Mouse (Mus musculus): ENCODE results near the gene Acrbp. TPM values are rescaled to one million over a fixed set of nuclear protein-coding genes. Genes with fewer than 3 reads are reported as not detected.
A peak's percentile ranks its signal among the peaks of the same experiment; 100 is the strongest.
"Not testable (repeated sequence)": the region's sequence is repeated elsewhere in the genome, so short reads cannot be mapped to it uniquely, and the experiment has no call there.

Gene Acrbp
- total RNA-seq, 2 experiments from 2014 or later, result 2.4 to 4.5 TPM

GRCm38 (mm10) chr6:125040221-125040620, 9.3 kb upstream of the Acrbp start:
- TF ChIP-seq CTCF (IDR thresholded peaks at IDR 0.05), result no peak
- H3K4me3 ChIP-seq, result peak overlapping the region; percentile 88
- intact Hi-C loops (cut with DNase I), result no loop called here
- no peak for DNase-seq
- H3K27ac ChIP-seq, result peak overlapping the region; percentile 88

DNA sequence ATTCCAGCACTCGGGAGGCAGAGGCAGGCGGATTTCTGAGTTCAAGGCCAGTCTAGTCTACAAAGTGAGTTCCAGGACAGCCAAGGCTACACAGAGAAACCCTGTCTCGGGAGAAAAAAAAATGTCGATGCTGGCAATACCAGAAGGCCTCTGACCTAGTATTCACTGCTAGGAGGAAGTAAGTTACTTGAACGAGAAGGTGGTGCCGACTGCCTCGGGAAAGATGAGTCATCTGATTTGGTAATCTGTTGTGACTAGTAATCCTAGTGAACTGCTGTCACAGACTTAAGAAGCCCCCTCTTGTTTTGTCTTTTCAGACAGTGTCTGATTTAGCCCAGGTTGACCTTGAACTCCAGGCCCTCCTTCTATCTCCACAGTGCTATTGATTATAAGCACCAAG, 8.4 kb upstream of the Acrbp start:
- no peak overlapping the region for H3K4me3 ChIP-seq
- DNase-seq, result no peak
- H3K27ac ChIP-seq, result no peak overlapping the region
- TF ChIP-seq CTCF (IDR thresholded peaks at IDR 0.05), result no peak
- intact Hi-C loops (cut with DNase I), result no loop called here

- no peak overlapping the region for H3K27ac ChIP-seq
- no peak for TF ChIP-seq CTCF (IDR thresholded peaks at IDR 0.05)
- H3K4me3 ChIP-seq, result no peak overlapping the region
- intact Hi-C loops (cut with DNase I), result no loop called here
- no peak for DNase-seq
These were observed 7.4 kb upstream of the Acrbp start for GRCm38 (mm10) chr6:125042081-125042480.

- DNase-seq, result peak; percentile 90
- intact Hi-C loops (cut with DNase I), result loop anchor here (1.0 to 5.0 kb wide), 2 partner anchors 38 to 226 kb away; no protein-coding TSS in a partner anchor
- Histone ChIP-seq H3K4me3 (no peak overlapping the region), H3K27ac (no peak overlapping the region)
- peak; percentile 90 for TF ChIP-seq CTCF (IDR thresholded peaks at IDR 0.05)
These were observed 2.8 kb upstream of the Acrbp start for GRCm38 (mm10) chr6:125046691-125047090.

- TF ChIP-seq CTCF (IDR thresholded peaks at IDR 0.05), result peak; percentile 49
- intact Hi-C loops (cut with DNase I), result no loop called here
- DNase-seq, result no peak
- H3K4me3 ChIP-seq, result no peak overlapping the region
- H3K27ac ChIP-seq, result no peak overlapping the region
These were observed 1.7 kb downstream of the Acrbp start for GRCm38 (mm10) chr6:125051237-125051636.

DNA sequence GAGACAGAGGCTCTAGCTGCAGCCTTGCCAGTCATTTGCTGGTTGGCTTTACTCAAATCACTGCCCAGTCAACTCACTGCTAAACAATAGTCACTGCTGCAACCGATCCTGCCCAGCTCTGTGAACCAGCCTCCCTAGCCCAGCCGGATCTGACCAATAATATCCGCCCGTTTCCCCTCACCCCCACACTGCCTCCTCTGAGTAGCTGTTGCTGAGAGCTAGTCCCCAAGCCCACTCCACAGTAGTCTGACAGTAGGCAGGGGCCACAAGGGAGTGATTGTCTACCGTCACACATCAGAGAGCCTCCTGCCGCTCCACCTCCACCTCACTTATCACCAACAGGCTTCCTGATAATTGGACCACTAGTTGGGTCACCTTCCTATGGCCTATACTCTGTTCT, 12.0 kb downstream of the Acrbp start:
- no peak for DNase-seq
- no peak for TF ChIP-seq CTCF (IDR thresholded peaks at IDR 0.05)

GRCm38 (mm10) chr6:125062511-125062910, 13.0 kb downstream of the Acrbp start:
- intact Hi-C loops (cut with DNase I), result no loop called here
- Histone ChIP-seq H3K27ac (no peak overlapping the region), H3K4me3 (no peak overlapping the region)
- no peak for TF ChIP-seq CTCF (IDR thresholded peaks at IDR 0.05)
- DNase-seq, result no peak

More for the DNA sequence above, 12.0 kb downstream of the Acrbp start:
- intact Hi-C loops (cut with DNase I), result no loop called here
- no peak overlapping the region for H3K27ac ChIP-seq
- H3K4me3 ChIP-seq, result no peak overlapping the region

DNA sequence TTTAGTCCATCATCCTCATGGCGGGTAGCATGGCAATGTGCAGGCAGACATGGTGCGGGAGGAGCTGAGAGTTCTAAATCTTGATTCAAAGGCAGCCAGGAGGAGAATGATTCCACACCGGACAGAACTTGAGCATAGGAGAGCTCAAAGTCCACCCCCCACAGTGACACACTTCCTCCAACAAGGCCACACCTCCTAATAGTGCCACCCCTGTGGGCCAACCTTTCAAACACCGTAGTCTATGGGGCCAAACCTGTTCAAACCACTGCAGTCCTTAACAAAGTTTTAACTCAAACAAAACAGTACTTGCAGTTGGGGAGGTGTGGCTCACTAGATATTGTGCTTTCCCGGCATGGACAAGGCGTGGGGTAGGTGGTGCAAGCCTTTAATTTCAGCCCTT, 14.4 kb downstream of the Acrbp start:
- intact Hi-C loops (cut with DNase I), result no loop called here
- no peak overlapping the region for H3K4me3 ChIP-seq
- no peak overlapping the region for H3K27ac ChIP-seq
- DNase-seq, result no peak
- TF ChIP-seq CTCF (IDR thresholded peaks at IDR 0.05), result no peak

GRCm38 (mm10) chr6:125065223-125065622, 15.7 kb downstream of the Acrbp start:
- DNase-seq; H3K4me3 ChIP-seq; intact Hi-C loops (cut with DNase I); H3K27ac ChIP-seq: not testable (repeated sequence)

- intact Hi-C loops (cut with DNase I), result no loop called here
These were observed 18.1 kb downstream of the Acrbp start, which contains the start of gene Lpar5 for GRCm38 (mm10) chr6:125067571-125067995. Gene Lpar5, plus strand, starts transcription at chr6:125067920.

GRCm38 (mm10) chr6:125071170-125071895, 21.8 kb downstream of the Acrbp start:
- Histone ChIP-seq H3K27ac (no peak overlapping the region), H3K4me3 (no peak overlapping the region)
- no peak for DNase-seq
- intact Hi-C loops (cut with DNase I), result no loop called here
- TF ChIP-seq CTCF (IDR thresholded peaks at IDR 0.05), result no peak

More at GRCm38 (mm10) chr6:125067571-125067995, 18.1 kb downstream of the Acrbp start, which contains the start of gene Lpar5:
- Histone ChIP-seq H3K4me3 (no peak within 1 kb of the TSS), H3K27ac (no peak within 1 kb of the TSS)
- no peak for DNase-seq
- TF ChIP-seq CTCF (IDR thresholded peaks at IDR 0.05), result no peak

DNA sequence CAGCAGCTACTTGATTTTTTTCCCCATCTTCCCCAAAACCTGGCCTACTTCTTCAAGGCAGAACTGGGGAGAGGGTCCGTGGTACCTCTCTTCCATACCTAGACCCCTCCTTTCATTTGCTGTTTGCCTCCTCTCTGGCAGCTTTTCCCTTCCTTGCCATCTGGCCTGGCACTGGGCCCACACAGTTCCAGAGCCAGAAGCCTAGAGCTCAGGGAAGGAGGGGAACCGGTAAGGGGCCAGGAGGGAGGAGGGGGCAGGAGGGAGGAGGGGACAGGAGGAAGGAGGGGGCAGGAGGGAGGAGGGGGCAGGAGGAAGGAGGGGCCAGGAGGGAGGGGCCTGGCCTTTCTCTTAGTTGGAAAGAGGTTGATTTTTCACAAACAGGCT, 22.4 kb downstream of the Acrbp start:
- Histone ChIP-seq H3K27ac (no peak overlapping the region), H3K4me3 (no peak overlapping the region)
- intact Hi-C loops (cut with DNase I), result no loop called here
- TF ChIP-seq CTCF (IDR thresholded peaks at IDR 0.05), result no peak
- DNase-seq, result no peak

- intact Hi-C loops (cut with DNase I), result no loop called here
- DNase-seq, result no peak
- H3K4me3 ChIP-seq, result no peak overlapping the region
- no peak for TF ChIP-seq CTCF (IDR thresholded peaks at IDR 0.05)
- H3K27ac ChIP-seq, result no peak overlapping the region
These were observed 24.3 kb downstream of the Acrbp start for GRCm38 (mm10) chr6:125073825-125074224.

DNA sequence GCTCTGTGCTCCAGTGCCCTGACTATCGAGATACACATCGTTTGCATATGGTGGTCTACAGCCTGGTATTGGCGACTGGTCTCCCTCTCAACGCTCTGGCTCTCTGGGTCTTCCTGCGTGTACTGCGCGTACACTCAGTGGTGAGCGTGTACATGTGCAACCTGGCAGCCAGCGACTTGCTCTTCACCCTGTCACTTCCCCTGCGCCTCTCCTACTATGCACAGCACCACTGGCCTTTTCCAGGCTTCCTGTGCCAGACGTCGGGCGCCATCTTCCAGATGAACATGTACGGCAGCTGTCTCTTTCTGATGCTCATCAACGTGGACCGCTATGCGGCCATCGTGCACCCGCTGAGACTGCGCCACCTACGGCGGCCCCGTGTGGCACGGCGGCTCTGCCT, 31.9 kb downstream of the Acrbp start:
- H3K4me3 ChIP-seq, result peak overlapping the region; percentile 73
- DNase-seq, result no peak
- H3K27ac ChIP-seq, result peak overlapping the region; percentile 71
- TF ChIP-seq CTCF (IDR thresholded peaks at IDR 0.05), result no peak
- intact Hi-C loops (cut with DNase I), result loop anchor here (5.0 kb wide), 1 partner anchor 164 kb away; no protein-coding TSS in a partner anchor
